Mouse (Mus musculus) gastrocnemius, postnatal 36 days (tissue): Measurements from ENCODE around the gene Mylk. TPM values are rescaled to one million over a fixed set of nuclear protein-coding genes. Genes with fewer than 3 reads are reported as not detected.
"Not testable (repeated sequence)": the region's sequence is repeated elsewhere in the genome, so short reads cannot be mapped to it uniquely, and the experiment has no call there.

ENCODE experiments used
- DNase-seq, 2 experiments: peaks; one replicate each; pipeline ENCODE4 v3.0.0; 2022
- intact Hi-C: fragments of 180-260 bp; cut with DNase I; formaldehyde crosslinking; loops from one replicate; pipeline ENCODE4 v1.15.1; 2025
- long read RNA-seq, 2 experiments: library from polyadenylated mRNA; stranded (forward); transcript quantifications; one replicate each; pipeline ENCODE4 v2.0.0; 2021
- total RNA-seq, 2 experiments: library from RNA; stranded (reverse); gene quantifications; 2 replicates each; pipeline ENCODE4 v1.2.3; 2021

The Mylk gene
- 10 to 100 TPM; 18.6 to 24.2 TPM for total RNA-seq
- long read RNA-seq, experiment 1, partial matches to known transcripts: 0 of 12 reads
- long read RNA-seq, experiment 1, other reads (novel, unspliced or antisense): 9 of 12 reads
- long read RNA-seq, experiment 2, partial matches to known transcripts: 0 of 11 reads
- long read RNA-seq, experiment 2, other reads (novel, unspliced or antisense): 11 of 11 reads

DNA sequence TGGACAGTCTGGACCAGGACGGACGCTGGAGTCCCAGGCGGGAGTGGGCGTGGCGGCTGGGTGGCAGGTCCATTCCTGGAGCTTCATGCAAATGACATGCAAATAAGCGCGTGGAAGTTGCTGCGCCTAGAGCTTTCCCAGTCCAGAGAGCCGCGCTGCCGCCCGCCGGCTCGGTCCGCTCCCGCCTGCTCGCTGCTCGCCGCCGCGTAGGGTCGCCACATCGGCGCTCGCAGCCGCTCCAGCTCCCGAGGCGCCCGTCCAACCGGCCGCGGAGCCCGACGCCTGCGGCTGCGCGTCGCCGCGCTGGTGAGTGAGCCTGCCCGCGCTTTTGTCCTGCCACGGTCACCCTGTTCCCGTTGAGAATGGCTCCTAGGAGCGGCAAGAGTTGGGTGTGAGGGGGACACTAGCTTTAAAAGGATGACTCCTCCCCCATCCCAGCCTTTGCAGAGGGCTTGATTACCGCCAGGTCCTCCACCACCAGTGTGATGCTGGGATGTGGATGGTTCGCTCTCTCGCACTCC is at the start of gene Mylk:
Gene Mylk, plus strand, starts transcription at position 146 of the 521 bp plus-strand sequence.
- intact Hi-C loops: no loop called here
- DNase-seq: peak; percentile 72 to 79

- intact Hi-C loops: loop anchor here (10.0 kb wide), 1 partner anchor 394 kb away; no protein-coding TSS in a partner anchor
- DNase-seq: not testable (repeated sequence)
These were observed 46.3 kb upstream of the Mylk start for GRCm38 (mm10) chr16:34698721-34699120.

GRCm38 (mm10) chr16:34700165-34700827 is 44.7 kb upstream of the Mylk start:
- intact Hi-C loops: loop anchor here (1.0 kb wide), 1 partner anchor 33 kb away; no protein-coding TSS in a partner anchor
- DNase-seq: peak; percentile 44 to 56

- intact Hi-C loops: loop anchor here (1.0 kb wide), 1 partner anchor 34 kb away; no protein-coding TSS in a partner anchor
- DNase-seq: no peak
These were observed 44.2 kb upstream of the Mylk start for GRCm38 (mm10) chr16:34700828-34701216.

GRCm38 (mm10) chr16:34706019-34706418 is 39.0 kb upstream of the Mylk start:
- no peak for DNase-seq
- intact Hi-C loops: no loop called here

GRCm38 (mm10) chr16:34706487-34706946 is 38.5 kb upstream of the Mylk start:
- intact Hi-C loops: no loop called here
- DNase-seq: no peak

DNA sequence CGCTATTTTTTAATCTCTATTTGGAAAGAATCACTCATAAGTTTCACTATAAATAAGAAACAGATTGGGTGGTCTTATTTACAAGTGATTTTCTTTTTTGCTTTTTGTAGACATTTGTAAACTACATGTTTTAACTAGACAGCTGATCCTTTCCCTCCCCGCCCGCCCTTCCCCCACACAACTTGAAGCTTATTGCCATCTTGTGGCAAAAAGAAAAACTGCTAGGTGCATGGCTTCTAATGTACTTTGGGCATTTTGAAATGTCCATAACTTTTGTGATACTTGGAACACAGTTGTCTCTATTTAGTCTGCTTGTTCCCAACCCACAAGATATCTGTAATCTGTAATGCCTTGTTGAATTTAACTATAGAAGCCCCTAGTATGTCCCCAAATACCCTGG is 33.5 kb upstream of the Mylk start:
- DNase-seq: no peak
- intact Hi-C loops: no loop called here

- intact Hi-C loops: no loop called here
These were observed 19.9 kb upstream of the Mylk start for GRCm38 (mm10) chr16:34725156-34725555.

DNA sequence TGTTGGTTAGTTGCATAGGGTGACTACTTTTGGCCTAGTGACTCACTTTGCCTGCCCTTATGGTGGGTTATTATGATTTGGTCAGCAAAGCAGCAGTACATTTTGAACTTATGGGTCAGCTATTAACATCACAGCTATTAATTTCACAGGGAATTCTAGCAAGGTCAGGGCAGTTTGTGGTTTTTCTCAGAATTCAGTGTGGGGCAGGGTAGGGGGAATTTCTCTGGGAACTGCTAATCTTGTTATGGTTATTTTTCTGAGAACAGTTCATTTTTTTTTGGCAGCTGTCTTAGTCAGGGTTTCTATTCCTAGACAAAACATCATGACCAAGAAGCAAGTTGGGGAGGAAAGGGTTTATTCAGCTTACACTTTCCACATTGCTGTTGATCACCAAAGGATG is 16.4 kb upstream of the Mylk start:
- DNase-seq, intact Hi-C loops: not testable (repeated sequence)

More at GRCm38 (mm10) chr16:34725156-34725555, 19.9 kb upstream of the Mylk start:
- no peak for DNase-seq

DNA sequence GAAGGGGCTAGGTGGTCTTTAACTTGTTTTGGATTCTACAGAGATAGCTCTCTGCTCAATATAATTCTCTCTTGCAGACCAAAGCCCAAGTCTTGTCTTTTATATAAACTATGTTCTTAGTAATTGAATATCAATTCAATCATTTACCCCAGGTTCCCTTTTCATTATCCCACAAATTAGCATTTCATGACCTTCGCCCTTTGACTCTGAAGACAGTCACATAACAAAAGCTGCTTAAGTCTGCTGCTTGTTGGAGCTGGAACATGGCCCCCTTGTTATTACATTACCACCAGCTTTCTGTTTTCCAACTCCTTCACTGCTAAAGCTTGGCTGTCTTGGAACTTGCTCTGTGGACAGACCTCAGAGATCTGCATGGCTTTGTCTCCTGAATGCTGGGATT is 15.6 kb upstream of the Mylk start:
- intact Hi-C loops: no loop called here
- DNase-seq: no peak

GRCm38 (mm10) chr16:34738656-34739233 is 6.3 kb upstream of the Mylk start:
- DNase-seq: no peak
- intact Hi-C loops: no loop called here

DNA sequence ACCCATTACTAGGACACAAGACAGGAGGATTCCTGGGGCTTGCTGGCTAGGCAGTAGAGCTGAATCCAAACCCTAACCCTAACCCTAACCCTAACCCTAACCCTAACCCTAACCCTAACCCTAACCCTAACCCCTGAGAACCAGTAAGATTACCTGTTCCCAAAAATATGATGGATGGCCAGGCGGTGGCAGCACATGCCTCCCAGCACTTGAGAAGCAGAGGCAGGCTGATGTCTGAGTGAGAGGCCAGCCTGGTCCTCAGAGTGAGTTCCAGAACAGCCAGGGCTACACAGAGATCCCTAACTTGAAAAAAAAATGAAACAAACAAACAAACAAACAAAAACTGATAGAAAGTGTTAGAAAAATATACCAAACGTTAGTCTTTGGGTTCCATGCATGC is 2.1 kb upstream of the Mylk start:
- intact Hi-C loops: no loop called here
- DNase-seq: no peak

GRCm38 (mm10) chr16:34748081-34748720 is 3.2 kb downstream of the Mylk start:
- intact Hi-C loops: no loop called here
- DNase-seq: no peak

DNA sequence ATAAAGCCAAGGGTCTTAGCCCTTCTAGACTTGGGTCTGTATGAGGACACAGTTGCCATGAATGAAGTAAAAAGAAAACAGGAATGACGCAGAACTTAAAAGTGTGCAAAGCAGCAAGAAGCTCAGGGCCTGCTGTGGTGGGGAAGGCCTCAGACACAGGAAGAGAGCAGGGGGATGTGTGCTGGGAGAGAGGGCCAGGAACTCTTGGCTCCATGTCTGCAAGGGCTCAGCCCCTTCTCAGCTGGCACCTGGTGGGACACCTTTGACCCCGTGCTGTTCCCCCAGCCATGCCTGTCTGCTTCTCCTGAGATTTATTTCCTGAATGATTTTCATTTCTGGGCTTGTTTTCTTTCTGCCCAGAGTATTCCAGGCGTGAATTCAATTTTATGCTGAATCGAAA is 4.5 kb downstream of the Mylk start:
- no peak for DNase-seq
- intact Hi-C loops: no loop called here

GRCm38 (mm10) chr16:34752026-34752425 is 7.0 kb downstream of the Mylk start:
- DNase-seq: no peak
- intact Hi-C loops: no loop called here

- intact Hi-C loops: no loop called here
These were observed 8.0 kb downstream of the Mylk start for GRCm38 (mm10) chr16:34752977-34753376.

GRCm38 (mm10) chr16:34756991-34757390 is 12.0 kb downstream of the Mylk start:
- intact Hi-C loops: no loop called here
- no peak for DNase-seq

More at GRCm38 (mm10) chr16:34752977-34753376, 8.0 kb downstream of the Mylk start:
- DNase-seq: no peak

GRCm38 (mm10) chr16:34758205-34758604 is 13.2 kb downstream of the Mylk start:
- DNase-seq: no peak
- intact Hi-C loops: no loop called here

DNA sequence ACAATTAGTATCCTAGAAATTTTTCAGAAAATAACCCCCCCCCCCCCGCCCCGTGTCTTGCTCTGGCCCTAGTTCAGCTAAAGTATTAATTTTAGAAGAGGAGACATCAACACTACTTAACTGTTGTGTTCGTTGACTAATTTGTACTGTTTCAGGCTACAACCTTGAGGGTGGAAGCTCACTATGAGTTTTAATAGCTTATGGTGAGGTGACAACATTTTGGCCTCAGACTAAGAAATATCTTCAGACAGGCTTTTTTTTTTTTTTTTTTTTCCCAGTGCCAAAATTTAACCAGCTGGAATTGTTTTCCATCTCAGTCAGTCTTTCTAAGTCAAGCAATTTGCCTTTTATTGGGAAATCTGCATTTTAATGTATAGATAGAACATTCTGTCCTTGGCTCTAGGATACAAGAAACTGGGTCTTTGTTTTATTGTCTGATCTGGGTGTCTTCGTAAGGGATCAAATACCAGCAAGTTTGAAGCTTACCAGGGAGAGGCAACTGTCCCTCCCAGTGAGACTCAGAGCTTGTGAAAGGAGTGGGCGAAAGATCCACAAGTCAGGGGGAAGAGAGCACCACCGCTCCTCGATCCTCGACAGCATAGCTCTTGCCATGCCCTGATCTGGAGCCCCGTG is 19.1 kb downstream of the Mylk start:
- no peak for DNase-seq
- intact Hi-C loops: no loop called here

DNA sequence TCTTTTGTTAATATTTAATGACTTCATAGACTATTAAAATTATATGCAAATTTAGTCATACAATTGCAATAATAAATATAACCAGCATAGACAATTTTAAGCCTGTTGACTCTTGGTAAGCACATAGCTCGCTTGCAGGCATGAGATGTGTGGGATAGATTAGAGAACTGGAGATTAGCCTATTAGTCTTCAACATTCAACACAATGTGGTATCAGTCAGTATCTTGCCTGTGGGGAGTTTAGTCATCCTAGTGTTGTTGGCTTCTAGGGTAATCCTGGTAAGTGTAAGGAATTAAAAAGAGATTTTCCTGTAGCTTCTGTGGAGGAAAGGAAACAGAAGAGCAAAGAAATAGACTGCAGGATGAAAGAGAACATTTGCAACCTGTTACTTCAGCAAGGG is 20.7 kb downstream of the Mylk start:
- intact Hi-C loops: no loop called here
- no peak for DNase-seq
